Mouse (Mus musculus): ENCODE measurements around the gene Adgrg3. TPM values are rescaled to one million over a fixed set of nuclear protein-coding genes. Genes with fewer than 3 reads are reported as not detected.
A peak's percentile ranks its signal among the peaks of the same experiment; 100 is the strongest.

Gene Adgrg3
- total and polyA plus RNA-seq, 3 experiments: 0.08 TPM; not detected in 2

DNA sequence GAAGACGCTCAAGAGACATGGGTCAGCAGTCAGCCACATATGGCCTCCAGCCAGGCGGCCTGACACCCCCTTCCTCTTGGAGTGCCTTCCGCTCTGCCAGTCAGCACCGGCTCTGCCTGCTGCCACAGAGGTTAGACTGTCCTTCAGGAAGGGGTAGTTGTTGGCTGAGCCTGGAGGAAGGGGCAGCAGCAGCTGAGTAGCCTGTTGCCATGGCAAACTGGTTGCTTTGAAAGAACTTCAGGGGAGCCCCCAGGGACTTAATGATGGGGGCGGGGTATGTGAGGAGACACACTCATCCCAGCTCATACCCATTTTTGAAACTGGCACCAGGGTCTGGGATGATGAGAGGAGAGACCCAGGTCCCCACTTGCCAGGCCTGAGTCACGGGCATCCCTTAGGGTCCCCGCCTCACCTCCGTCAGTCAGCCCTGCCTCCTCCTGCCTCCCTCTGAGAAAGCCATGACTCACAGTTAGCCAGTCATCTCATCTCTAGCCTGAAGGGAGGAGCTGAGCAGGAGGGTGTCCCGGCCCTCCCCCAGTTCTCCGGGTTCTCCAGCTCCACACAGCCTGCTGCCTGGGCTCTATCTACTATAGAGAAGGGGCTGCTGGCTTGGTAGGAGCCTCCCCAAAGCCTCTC lies 33.5 kb upstream of the Adgrg3 start:
- H3K9ac ChIP-seq (ENCODE audit: control insufficient read depth, low read depth, low read length, poor library complexity, severe bottlenecking): peak overlapping the region; percentile 67
- H3K4me1 ChIP-seq (ENCODE audit: control insufficient read depth in 1 of 2, insufficient read depth in 2 of 2, low read length in 2 of 2): peaks cover 0 to 12% of the 10 kb centered on the region in 2 experiments; a peak in 3 of 4 replicates
- DNase-seq (ENCODE audit: low read depth, low spot score): peak; percentile 77
- TF ChIP-seq UBTF (IDR thresholded peaks at IDR 0.05; ENCODE audit: borderline replicate concordance, insufficient read depth, low read depth, low read length): peak; percentile 70; the same call in 1 of the 2 replicates
- TF ChIP-seq NELFE (IDR thresholded peaks at IDR 0.05; ENCODE audit: low read depth, low read length): peak; percentile 30; the same call in 1 of the 2 replicates
- TF ChIP-seq MEF2A (IDR thresholded peaks at IDR 0.05; ENCODE audit: extremely low read depth, insufficient replicate concordance, low read depth, low read length, poor library complexity, severe bottlenecking): no peak
- TF ChIP-seq ETS1 (IDR thresholded peaks at IDR 0.05; ENCODE audit: low read depth, low read length): no peak
- TF ChIP-seq POLR2A (IDR thresholded peaks at IDR 0.05; ENCODE audit: control insufficient read depth in 1 of 2, insufficient read depth in 1 of 2, low read depth in 1 of 2, low read length in 2 of 2, poor library complexity in 1 of 2): peak in 1 of 2 experiments; percentile 53; a peak in 1 of 4 replicates
- TF ChIP-seq TBP (IDR thresholded peaks at IDR 0.05; ENCODE audit: low read depth, low read length): peak; percentile 92
- no peaks in the 10 kb centered on the region for H3K9me3 ChIP-seq (replicated peaks; ENCODE audit: insufficient read depth, low read length)
- no peaks in the 10 kb centered on the region for H3K27me3 ChIP-seq (ENCODE audit: control insufficient read depth in 1 of 2, insufficient read depth in 2 of 2, low read length in 2 of 2)
- peaks cover 3% of the 10 kb centered on the region for H3K79me2 ChIP-seq (ENCODE audit: control insufficient read depth, insufficient read depth, low read length, poor library complexity)
- peak overlapping the region; percentile 56 to 83 for H3K4me3 ChIP-seq (ENCODE audit: control insufficient read depth in 1 of 2, insufficient read depth in 1 of 2, low read depth in 2 of 2, low read length in 2 of 2)
- H3K27ac ChIP-seq (ENCODE audit: control insufficient read depth, low read depth, low read length): peak overlapping the region; percentile 44; the same call in 1 of the 2 replicates
- peaks cover 0 to 2% of the 10 kb centered on the region in 2 experiments; a peak in 2 of 4 replicates for H3K36me3 ChIP-seq (ENCODE audit: control insufficient read depth in 1 of 2, insufficient read depth in 2 of 2, low read length in 2 of 2)

DNA sequence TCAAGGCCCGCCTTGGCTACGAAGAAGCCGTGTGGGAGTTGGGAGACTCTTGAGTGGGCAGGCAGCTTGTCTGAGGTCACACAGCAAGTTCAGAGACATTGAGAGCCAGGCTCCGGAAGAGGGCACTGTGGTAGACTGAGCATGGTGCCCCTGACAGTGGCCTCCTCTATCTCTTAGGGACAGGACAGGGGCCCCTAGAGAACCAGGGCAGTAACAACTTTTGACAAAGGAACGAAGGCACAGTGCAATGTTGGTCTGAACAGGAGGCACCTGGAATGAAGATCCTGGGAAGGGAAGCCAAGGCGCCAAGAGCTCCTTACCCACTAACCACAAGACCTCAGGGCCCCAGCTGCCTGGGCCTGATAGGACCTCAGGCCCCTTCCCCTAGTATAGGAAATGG lies 32.5 kb upstream of the Adgrg3 start:
- H3K9ac ChIP-seq (ENCODE audit: control insufficient read depth, low read depth, low read length, poor library complexity, severe bottlenecking): peak overlapping the region; percentile 67
- H3K27ac ChIP-seq (ENCODE audit: control insufficient read depth, low read depth, low read length): peak overlapping the region; percentile 50
- peak; percentile 70 for DNase-seq (ENCODE audit: low read depth, low spot score)
- H3K36me3 ChIP-seq (ENCODE audit: control insufficient read depth in 1 of 2, insufficient read depth in 2 of 2, low read length in 2 of 2): peaks cover 0 to 2% of the 10 kb centered on the region in 2 experiments; a peak in 2 of 4 replicates
- H3K27me3 ChIP-seq (ENCODE audit: control insufficient read depth in 1 of 2, insufficient read depth in 2 of 2, low read length in 2 of 2): no peaks in the 10 kb centered on the region
- H3K9me3 ChIP-seq (replicated peaks; ENCODE audit: insufficient read depth, low read length): no peaks in the 10 kb centered on the region
- peak overlapping the region; percentile 56 to 83 for H3K4me3 ChIP-seq (ENCODE audit: control insufficient read depth in 1 of 2, insufficient read depth in 1 of 2, low read depth in 2 of 2, low read length in 2 of 2)
- H3K4me1 ChIP-seq (ENCODE audit: control insufficient read depth in 1 of 2, insufficient read depth in 2 of 2, low read length in 2 of 2): peaks cover 0 to 12% of the 10 kb centered on the region in 2 experiments; a peak in 3 of 4 replicates
- TF ChIP-seq SMC3 (IDR thresholded peaks at IDR 0.05; ENCODE audit: low read depth, low read length) (no peak), NELFE (IDR thresholded peaks at IDR 0.05; ENCODE audit: low read depth, low read length) (no peak), TCF12 (IDR thresholded peaks at IDR 0.05; ENCODE audit: low read depth, low read length) (peak; percentile 41; the same call in 1 of the 2 replicates), HCFC1 (IDR thresholded peaks at IDR 0.05; ENCODE audit: low read depth, low read length) (no peak), MYC (IDR thresholded peaks at IDR 0.05; ENCODE audit: low read depth, low read length) (no peak), MAZ (IDR thresholded peaks at IDR 0.05; ENCODE audit: low read depth, low read length) (no peak), ELF1 (IDR thresholded peaks at IDR 0.05; ENCODE audit: low read depth, low read length) (no peak), ETS1 (IDR thresholded peaks at IDR 0.05; ENCODE audit: low read depth, low read length) (0 out of 2 replicates have a peak, but pooled peaks have one; percentile 42), TAL1 (IDR thresholded peaks at IDR 0.05; ENCODE audit: low read length) (peak; percentile 85), ZNF384 (IDR thresholded peaks at IDR 0.05; ENCODE audit: low read depth, low read length) (no peak), CHD1 (IDR thresholded peaks at IDR 0.05; ENCODE audit: low read depth, low read length) (no peak), CTCF (IDR thresholded peaks at IDR 0.05 in 2 of 3, conservative IDR thresholded peaks at IDR 0.05 in 1 of 3; ENCODE audit: control insufficient read depth in 1 of 3, insufficient read depth in 1 of 3, low read depth in 2 of 3, low read length in 3 of 3, poor library complexity in 1 of 3, severe bottlenecking in 1 of 3) (peak in 2 of 3 experiments; percentile 42 to 44; a peak in 4 of 6 replicates), RAD21 (IDR thresholded peaks at IDR 0.05; ENCODE audit: low read depth, low read length) (no peak), SIN3A (IDR thresholded peaks at IDR 0.05; ENCODE audit: low read length) (peak; percentile 17; the same call in 1 of the 2 replicates), EP300 (IDR thresholded peaks at IDR 0.05; ENCODE audit: low read depth in 1 of 2, low read length in 2 of 2) (peak in 1 of 2 experiments; percentile 31; a peak in 1 of 4 replicates)
- H3K79me2 ChIP-seq (ENCODE audit: control insufficient read depth, insufficient read depth, low read length, poor library complexity): peaks cover 3% of the 10 kb centered on the region
